Mouse (Mus musculus) kidney, adult 9 months (tissue): ENCODE results near the gene Rhob.
"Not testable (repeated sequence)": the region's sequence is repeated elsewhere in the genome, so short reads cannot be mapped to it uniquely, and the experiment has no call there.

Source experiments
- DNase-seq: peaks from one replicate; pipeline ENCODE4 v3.0.0; 2022

The Rhob gene

GRCm38 (mm10) chr12:8470962-8471361 is 28.8 kb downstream of the Rhob start:
- DNase-seq, result no peak

GRCm38 (mm10) chr12:8469742-8470494 is 29.9 kb downstream of the Rhob start:
- DNase-seq, result peak; percentile 52

- DNase-seq, result no peak
Observed at GRCm38 (mm10) chr12:8468221-8468865, 31.5 kb downstream of the Rhob start.

- DNase-seq, result no peak
Observed at GRCm38 (mm10) chr12:8467029-8467924, 32.5 kb downstream of the Rhob start.

- DNase-seq, result no peak
Observed at GRCm38 (mm10) chr12:8465680-8466079, 34.1 kb downstream of the Rhob start.

GRCm38 (mm10) chr12:8464961-8465360 is 34.8 kb downstream of the Rhob start:
- DNase-seq, result no peak

GRCm38 (mm10) chr12:8463599-8464160 is 36.1 kb downstream of the Rhob start:
- DNase-seq, result no peak

GRCm38 (mm10) chr12:8462533-8462932 is 37.3 kb downstream of the Rhob start:
- no peak for DNase-seq

GRCm38 (mm10) chr12:8461575-8461974 is 38.2 kb downstream of the Rhob start:
- not testable (repeated sequence) for DNase-seq

GRCm38 (mm10) chr12:8458400-8458799 is 41.4 kb downstream of the Rhob start:
- peak; percentile 54 for DNase-seq

GRCm38 (mm10) chr12:8457052-8457451 is 42.8 kb downstream of the Rhob start:
- DNase-seq, result no peak

GRCm38 (mm10) chr12:8455046-8455445 is 44.8 kb downstream of the Rhob start:
- DNase-seq, result no peak

GRCm38 (mm10) chr12:8454487-8454886 is 45.3 kb downstream of the Rhob start:
- DNase-seq, result peak; percentile 77

GRCm38 (mm10) chr12:8452766-8453621 is 46.8 kb downstream of the Rhob start:
- DNase-seq, result peak; percentile 70

GRCm38 (mm10) chr12:8451571-8452485 is 48.0 kb downstream of the Rhob start:
- no peak for DNase-seq

GRCm38 (mm10) chr12:8450639-8451038 is 49.2 kb downstream of the Rhob start:
- DNase-seq, result no peak

- no peak for DNase-seq
Observed at GRCm38 (mm10) chr12:8450028-8450427, 49.8 kb downstream of the Rhob start.
